Mouse (Mus musculus): ENCODE measurements around the gene Chd6. TPM values are rescaled to one million over a fixed set of nuclear protein-coding genes. Genes with fewer than 3 reads are reported as not detected.

The Chd6 gene
- total RNA-seq (2021): 10 to 100 TPM; 56.7 to 68.5 TPM
- long read RNA-seq, experiment 1, full-length matches to known transcripts: 1 of 10 reads
- long read RNA-seq, experiment 1, partial matches to known transcripts: 5 of 10 reads
- long read RNA-seq, experiment 1, other reads (novel, unspliced or antisense): 4 of 10 reads
- long read RNA-seq, experiment 2, partial matches to known transcripts: 6 of 10 reads
- long read RNA-seq, experiment 2, other reads (novel, unspliced or antisense): 4 of 10 reads

DNA sequence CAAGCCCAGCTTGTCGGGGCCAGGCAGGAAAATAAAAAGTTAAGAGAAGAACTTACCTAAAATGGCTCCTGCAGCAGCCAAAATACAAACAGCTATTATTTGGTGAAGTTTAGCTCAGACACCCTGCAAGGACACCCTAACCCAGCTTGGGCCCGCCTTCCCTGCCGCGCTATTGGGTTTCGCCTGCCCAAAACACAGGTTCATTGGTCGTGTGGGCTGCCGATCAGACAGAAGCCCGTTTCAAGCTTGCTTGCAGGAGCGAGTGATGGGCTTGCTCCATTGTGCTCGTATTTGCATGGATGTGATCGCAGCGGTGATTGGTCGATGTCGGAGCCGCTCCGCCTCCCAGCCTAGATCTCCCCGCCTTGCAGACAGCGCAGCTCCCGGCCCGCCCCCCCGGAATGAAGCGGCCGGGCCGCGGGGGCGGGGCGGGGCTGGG lies at the start of gene Chd6:
TSS of gene Chd6 (minus strand) at position 143 of the 439 bp plus-strand sequence.
- peak; percentile 99 to 100 for DNase-seq (ENCODE audit: low spot score in 2 of 2)

DNA sequence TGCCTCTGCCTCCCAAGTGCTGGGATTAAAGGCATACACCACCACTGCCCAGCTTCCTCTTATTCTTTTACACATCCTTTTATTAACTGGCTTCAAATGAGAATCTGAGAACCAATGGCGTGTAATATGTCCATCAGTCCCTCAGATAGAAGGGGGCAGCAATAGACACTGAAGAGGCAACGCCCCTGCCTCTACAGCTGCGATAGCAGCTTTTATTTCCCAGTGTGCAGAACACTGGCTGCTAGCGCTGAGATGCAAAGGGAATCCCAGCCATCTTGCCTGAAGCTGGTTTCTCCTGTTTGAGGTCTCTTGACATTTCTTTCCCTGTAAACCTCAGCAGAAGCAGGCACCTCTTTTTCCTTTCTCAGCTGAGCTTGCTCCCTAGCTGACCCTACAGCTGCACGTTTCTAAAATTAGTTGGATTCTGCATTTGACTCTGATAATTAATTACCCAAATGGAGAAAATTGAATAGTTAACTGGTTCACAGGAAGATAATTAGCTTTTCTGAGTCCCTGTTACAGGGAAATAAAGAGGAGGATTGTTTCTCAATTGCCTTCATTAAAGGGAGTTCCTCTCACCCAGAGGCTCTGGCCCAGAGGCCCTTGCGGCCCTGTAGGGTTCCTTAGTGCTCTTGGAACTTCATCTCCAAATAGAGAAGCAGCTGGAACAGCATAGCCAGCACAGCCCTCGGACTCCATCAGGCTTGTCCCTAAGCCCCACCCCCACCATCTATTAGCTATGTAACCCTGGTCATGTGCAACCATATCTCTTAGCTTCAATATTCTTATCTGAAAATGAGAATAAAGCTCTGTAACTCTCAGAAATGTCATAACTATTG lies 41.3 kb upstream of the Chd6 start:
- DNase-seq (ENCODE audit: low spot score in 2 of 2): no peak

DNA sequence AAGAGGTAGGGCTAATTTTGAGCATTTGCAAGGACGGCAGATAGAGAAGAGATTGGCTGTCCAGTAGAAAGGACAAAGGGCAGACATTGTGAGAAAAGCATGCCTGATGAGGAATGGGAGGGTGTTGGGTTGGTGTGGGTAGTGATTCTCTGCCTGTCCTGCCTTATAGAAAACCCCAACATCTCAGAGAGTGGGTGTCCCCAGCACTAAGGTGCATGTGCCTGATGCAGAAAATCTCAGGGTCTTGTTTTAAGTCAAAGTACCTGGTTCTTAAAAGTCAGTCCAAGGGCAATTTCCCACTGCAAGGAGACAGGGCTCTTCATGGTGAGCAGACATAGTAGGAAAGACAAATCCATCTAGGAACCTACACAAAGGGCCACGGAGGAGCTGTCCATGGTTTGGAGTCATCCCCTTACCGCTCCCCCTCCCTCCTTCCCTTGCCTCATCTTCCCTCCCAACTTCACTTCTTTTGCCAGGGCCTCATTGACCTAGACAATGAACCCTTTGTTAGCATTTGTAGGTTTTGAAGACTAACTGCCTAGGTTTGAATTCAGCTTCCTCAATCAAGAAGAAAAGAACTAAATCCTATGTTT lies 39.6 kb upstream of the Chd6 start:
- DNase-seq (ENCODE audit: low spot score in 2 of 2): no peak

DNA sequence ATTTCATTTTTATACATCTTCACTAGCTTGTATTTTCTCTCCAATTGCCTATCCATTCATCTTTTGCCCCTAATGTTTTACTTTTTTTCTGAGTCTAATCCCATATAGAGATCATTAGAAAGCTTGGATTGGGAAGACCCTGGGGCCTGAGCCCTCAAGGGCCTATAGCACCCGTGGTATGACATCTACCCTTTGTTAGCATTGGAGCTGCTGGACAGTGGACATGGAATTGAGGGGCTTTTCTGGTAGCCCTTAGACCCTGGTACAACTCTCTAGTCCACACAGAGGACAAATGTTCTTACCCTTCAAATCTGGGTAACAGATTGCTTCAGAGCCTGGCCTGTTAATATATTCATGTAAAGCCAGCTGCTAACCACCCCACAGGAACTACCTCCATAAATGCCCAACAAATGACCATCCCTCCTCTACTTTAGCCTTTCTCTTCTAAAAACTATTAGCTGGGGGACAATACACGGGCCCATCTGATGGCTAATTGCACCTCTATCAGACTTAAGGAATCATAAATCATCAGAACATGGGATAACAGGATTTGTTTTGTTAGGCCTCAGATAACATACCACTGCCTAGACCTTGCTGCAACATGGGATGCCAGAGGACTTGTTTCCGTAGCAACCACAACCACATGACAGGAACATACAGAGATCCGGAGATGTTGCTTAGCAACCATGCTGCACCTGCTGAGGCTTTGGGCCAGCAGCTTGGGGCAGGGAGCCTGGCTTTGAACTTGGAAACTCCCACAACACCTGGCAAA lies 39.0 kb upstream of the Chd6 start:
- peak; percentile 29 to 49 for DNase-seq (ENCODE audit: low spot score in 2 of 2)

DNA sequence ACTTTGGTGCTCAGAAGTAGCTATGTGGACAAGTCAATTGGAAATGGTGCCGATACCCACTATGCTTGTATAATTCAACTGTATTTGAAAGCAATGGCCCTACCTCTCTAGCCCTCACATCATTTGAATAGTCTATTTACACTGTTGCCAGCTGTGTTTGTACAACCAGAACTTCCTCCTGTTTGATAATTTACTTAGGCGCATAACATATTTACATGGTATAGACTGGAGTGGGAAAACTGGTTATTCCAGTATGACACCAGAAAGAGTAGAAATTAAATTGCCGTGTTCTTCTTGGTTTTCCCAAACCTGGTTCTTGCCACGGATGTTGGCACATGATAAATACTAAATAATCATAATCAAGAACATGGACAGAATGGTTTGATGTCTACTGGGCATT lies 35.9 kb upstream of the Chd6 start:
- DNase-seq (ENCODE audit: low spot score in 2 of 2): no peak

DNA sequence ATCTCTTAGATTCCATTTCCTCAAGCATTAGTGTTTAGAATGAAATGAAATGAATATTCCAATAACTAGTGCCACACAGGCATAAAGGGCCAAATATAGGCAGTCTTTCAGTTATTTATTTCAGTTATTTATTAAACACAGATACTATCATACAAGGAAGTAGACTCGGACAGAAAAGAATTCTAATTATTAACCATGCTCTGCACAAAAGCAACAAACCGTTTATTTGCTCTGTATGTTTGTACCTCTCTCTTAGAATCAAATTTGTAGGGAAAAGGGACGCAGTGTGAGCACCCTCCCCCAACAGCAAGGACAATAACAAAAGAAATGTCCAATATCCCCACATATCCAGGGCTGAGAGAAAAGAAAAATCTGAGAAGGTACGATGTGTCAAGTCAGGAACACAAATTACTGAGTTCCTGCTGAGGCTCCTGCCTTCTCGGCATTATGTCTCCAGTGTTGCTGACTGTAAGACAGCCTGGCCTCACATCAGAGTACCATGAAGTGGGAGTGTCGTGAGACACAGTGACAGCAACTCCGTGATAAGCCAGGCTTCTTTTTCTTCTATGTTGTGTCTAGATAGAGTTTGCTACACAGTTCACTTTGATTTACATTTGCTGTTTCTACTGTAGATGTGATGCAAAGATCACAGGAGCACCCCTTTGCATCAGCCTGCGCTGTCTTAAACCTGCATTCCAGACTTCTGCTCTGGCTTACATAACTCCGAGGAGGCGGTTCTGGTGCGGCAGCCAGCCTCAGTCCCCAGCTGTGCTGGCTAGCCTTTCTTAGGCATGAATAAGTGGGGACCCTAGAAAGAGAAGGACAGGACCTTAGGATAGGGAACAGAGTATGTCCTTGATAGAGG lies 30.0 kb upstream of the Chd6 start:
- DNase-seq (ENCODE audit: low spot score in 2 of 2): no peak

DNA sequence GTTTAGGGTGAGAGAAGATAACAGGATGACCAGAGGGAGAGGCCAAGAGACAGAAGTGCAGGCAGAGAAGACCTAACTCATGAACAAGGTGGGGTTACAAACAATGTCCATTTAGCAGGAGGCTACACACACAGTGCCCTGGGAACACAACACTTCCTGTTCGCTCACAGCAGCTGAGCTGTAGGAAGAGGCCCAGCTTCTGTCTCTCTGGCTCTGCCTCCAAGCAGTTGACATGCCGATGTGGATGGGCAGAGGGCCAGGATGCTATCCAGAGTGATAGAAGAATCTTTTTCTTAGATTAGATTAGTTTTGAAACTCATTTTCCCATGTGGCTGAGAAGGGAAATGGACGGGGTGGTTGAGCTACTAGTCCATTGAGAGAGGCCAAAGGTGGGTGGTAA lies 28.1 kb upstream of the Chd6 start:
- no peak for DNase-seq (ENCODE audit: low spot score in 2 of 2)

DNA sequence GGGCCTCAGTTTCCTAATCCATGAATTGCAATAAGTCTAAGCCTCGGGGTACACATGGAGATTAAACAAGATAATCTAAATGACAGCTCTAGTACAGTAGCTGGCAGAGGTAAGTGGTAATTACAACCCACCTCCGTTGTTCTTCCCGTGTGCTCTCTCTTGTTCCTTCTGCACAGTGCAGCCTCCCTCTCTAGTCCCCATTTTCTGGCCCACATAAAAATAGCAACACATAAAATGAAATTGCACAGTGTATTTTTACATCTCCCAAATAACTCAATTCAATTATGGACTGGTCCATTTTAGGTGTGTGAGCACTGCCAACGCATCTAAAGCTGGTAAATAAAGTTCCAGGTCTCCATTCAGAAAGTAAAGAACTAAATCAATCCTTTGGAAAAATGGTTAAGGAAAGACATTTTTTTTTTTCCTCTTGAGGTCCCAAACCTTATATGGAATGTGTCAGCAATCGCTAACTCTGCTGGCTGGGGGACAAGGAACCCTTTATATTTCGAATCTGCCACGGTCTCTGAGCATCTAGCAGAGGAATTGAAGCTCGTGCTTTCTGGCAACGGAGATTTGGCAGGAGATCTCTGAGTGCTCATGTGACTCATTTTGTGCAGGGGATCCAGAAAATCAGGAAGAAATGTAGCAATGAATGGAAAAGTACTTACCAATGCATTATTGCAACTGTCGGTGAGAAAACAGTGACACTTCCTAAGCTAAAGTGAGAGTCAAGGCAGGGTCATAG lies 19.7 kb upstream of the Chd6 start:
- DNase-seq (ENCODE audit: low spot score in 2 of 2): peak in 1 of 2 experiments; percentile 55

DNA sequence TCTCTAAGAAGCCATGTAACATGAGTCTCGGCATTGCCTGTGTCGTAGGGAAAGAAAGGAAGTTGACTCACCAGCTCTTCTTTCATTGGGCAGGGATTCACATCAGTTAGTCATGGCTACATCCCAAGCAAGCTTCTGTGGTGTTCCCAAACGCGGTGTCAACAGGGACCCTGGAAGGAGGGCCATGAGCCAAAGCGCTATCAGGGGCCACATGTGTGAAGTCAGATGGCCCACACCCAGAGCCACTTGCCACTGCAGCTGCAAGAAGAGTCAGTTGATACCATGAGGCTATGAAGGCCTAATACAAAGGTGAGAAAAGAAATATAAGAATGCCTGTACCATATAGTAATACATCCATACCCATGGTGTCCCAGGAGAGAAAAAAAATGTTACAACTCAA lies 3.1 kb upstream of the Chd6 start:
- DNase-seq (ENCODE audit: low spot score in 2 of 2): no peak

DNA sequence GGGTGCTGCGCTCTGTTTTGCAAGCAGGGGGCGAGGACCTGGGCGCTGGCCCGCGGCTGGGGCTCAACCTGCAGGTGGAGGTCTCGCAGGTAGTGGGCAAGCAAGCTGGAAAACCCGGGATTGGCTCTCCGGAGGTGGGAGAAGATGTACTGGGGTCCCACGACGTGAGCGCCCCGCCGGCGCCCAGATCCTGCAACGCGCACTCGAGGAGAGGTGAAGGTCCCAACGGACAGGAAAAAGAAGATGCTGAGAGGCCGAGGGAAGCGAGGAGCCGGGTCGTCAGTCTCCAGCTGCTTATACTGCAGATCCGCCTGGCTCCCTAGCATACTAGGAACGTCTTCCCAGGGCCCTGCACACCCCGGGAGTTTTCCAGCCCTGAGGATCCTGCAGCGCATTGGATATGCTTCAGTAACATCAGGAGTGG lies 535 bp upstream of the Chd6 start:
- DNase-seq (ENCODE audit: low spot score in 2 of 2): no peak

DNA sequence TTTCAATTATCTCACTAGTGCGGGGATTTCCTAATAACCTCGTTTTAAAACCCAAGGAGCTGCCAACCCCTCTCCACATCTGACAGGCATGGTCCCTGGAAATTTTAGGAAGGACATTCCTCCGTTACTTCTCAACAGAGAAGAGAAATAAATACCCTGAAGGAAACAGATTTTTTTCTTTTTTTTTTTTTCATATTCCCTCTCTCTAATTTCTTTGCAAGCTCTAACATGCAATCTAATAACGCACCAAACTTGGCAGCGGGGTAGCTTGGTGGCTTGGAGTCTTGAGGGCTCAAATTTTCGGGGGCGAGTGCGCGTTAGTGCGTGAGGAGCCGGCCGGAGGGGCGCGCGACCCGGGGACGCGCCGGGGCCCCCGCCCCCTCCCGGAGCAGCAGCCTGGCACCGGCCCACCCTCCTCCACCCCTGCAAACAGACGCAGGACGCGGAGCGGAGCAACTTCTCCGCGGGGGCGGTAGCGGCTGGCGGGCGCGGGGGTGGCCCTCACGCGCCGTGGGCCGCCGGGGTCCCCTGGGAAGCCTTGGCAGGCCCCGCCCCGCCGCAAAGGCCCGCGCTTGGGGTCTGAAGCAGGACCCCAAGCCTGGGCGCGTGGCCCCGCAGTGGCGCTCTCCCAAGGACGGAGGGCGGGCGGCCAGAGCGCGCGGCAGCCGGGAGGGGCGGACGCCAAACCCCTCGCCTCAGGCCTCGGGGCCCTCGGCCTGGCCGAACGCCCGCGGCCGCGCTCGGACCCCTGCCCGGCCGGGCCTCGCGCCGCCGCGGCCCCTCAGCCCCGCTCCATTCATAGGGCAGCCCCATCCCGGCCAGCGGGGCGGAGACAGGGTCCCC lies 569 bp downstream of the Chd6 start:
- DNase-seq (ENCODE audit: low spot score in 2 of 2): peak; percentile 40 to 48

DNA sequence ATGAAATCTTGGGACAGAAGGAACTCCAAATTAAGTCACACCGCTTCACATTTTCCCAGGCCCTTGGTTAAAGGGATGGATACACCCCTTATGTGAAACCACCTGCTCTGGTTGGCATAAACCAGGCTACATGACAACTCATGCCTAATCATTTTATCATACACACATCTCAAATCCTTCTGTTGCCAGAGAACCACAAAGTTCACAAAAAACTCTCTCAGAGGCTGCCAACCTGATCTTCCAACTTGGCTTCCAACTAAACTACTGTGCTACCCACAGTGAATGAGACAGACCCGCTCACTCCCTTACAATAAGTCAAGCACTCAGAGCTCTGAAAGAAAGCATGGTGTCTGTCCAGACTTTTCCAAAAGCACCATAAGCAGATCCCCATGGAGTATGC lies 1.6 kb downstream of the Chd6 start:
- peak; percentile 3 to 68 for DNase-seq (ENCODE audit: low spot score in 2 of 2)

DNA sequence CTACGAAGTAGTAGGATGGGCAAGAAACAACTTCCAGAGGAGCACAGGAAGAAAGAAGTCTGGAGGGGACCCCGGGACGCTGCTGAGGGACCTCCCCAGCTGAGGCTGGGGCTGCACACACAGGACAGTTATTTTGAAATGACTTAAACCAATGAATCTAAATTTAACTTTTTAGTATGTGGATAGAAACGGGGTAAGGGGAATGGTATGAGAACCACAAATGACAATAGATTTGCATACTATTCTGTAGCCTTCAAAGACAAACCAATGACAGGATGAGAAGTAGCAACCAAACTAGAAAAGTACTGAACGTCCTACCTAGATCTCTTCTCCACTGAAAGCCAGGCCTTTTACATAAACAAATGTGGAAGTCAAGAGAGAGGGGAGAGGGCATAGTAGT lies 5.1 kb downstream of the Chd6 start:
- DNase-seq (ENCODE audit: low spot score in 2 of 2): no peak

DNA sequence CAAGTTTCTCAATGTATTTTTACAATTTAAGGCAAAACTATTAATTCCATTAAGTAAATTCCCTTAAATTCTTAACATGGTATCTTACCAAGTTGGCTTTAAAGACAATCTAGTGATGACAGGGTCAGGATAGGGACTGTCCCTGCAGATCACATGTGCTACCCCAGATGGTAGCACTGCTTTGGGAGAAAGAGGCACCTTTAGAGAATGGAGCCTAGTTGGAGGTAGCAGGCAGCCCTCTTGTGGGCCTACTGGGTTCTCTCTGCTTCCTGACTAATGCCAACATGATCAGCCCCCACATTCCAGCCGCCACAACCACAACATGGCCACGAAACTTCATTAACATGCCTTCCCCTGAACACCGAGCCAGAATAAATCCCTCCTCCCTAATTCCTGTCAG lies 6.8 kb downstream of the Chd6 start:
- DNase-seq (ENCODE audit: low spot score in 2 of 2): no peak

DNA sequence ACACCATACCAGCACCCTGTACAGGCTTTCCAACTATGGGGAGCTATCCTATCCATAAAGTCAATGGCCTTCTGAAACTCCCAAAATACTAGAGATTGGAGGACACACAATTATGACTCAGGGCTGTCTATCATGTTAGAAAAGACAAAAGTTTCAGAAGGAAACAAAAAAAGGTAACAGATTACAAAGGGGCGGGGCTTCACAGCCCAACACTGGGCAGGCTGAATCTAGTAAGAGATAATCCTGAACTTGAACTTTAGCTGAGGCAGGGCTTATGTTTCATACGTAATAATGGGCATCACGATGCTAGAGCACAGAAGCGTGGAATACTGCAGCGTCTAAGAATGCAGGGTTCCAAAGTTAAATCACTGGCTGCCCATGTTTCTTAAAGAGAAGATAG lies 11.1 kb downstream of the Chd6 start:
- DNase-seq (ENCODE audit: low spot score in 2 of 2): no peak

DNA sequence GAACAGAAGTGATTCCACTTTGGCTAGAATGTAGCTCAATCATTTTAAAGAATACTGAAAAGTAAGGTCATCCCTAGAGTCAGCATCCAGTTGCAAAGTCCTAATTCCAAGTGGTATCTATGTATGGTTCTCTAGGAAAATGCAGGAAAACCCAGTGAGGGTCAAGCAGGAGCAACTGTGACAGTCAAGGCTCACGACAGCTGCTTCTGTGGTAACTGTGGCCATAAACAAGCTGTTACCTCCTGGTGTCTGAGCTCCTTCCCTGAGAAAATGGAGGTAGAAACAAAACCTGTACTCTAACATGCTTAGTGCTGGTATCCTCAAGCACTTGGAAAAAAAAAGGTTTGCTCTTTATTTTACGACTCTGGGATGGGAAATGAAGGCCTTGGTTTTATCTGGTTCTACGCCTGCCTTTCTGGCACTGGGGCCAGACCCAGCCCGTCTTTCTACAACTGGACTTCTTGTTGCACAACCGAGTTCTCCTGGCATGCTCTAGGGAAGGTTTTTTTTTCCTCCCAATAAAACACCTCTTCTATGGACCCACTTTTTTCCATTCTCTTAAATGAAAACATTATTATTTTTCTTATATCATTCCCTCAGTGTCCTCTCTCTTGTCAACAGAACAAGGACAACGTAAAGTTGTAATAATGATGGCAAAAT lies 18.0 kb downstream of the Chd6 start:
- no peak for DNase-seq (ENCODE audit: low spot score in 2 of 2)

DNA sequence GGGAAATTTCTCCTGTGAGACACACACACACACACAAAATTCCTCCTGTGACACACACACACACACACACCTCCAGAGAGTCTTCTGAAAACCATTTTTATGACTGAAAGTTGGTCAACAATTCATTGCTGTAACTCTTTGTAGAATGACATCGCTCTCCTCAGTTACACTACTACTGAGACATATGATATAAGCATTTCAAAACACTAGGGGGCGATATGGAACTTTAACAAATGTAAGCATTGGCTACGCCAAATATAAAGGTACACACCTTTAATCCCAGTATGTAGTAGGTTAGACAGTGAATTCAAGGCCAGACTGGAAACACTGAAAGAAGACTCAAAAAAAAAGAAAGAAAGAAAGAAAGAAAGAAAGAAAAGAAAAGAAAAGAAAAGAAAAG lies 18.7 kb downstream of the Chd6 start:
- DNase-seq (ENCODE audit: low spot score in 2 of 2): peak in 1 of 2 experiments; percentile 17

DNA sequence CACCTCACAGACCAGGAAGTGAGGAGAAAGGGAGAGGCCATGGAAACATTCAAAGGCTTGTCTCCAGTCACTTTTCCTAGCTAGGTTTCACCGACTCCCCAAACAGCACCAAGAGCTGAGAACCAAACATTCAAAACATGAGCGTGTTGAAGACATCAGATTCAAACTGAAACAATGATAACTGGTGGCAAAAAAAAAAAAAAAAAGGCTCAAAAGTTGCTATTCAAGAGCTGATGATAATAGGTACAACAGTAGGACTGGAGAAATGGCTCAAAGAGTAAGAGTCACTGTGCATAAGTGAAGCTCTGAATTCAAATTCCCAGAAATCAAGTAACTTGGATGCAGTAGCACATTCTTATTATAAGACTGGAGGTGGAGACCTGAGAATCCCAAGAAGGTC lies 30.3 kb downstream of the Chd6 start:
- no peak for DNase-seq (ENCODE audit: low spot score in 2 of 2)
